Mouse (Mus musculus) cerebellum, adult 2 months (tissue): ENCODE measurements around the gene Akap5. TPM values are rescaled to one million over a fixed set of nuclear protein-coding genes. Genes with fewer than 3 reads are reported as not detected.

ENCODE experiments used
- DNase-seq, 2 experiments: peaks; one replicate each; pipeline ENCODE4 v3.0.0; 2021
- H3K27ac ChIP-seq: fragments of 200-500 bp; 2 replicates; pipeline ENCODE4 v1.5.1; 2012; ENCODE audit warnings: low read length, control low read depth, inconsistent platforms; ENCODE audit not compliant: insufficient read depth
- H3K27me3 ChIP-seq: fragments of 200-500 bp; 2 replicates; pipeline ENCODE4 v1.6.1; 2012; ENCODE audit warnings: inconsistent platforms, mild to moderate bottlenecking, low read length, moderate library complexity; ENCODE audit not compliant: control insufficient read depth, insufficient read depth
- H3K4me1 ChIP-seq: fragments of 200-500 bp; 2 replicates; pipeline ENCODE4 v1.6.1; 2011; ENCODE audit warnings: low read length; ENCODE audit not compliant: control insufficient read depth, insufficient read depth
- H3K4me3 ChIP-seq: fragments of 200-500 bp; replicated peaks from 2 replicates; pipeline ENCODE3; 2011; ENCODE audit warnings: mild to moderate bottlenecking, low read depth, low read length, control low read depth; ENCODE audit not compliant: insufficient read depth
- CTCF ChIP-seq: fragments of 200-500 bp; IDR thresholded peaks from 2 replicates; pipeline ENCODE4 v1.5.1; 2011; ENCODE audit warnings: low read depth, mild to moderate bottlenecking, control low read depth, low read length, moderate library complexity, borderline replicate concordance; ENCODE audit not compliant: insufficient read depth
- POLR2A ChIP-seq: fragments of 200-500 bp; IDR thresholded peaks from 2 replicates; pipeline ENCODE4 v1.6.1; 2011; ENCODE audit warnings: low read length, control low read depth, borderline replicate concordance; ENCODE audit not compliant: insufficient read depth
- WGBS: fragments of 180-500 bp; shearing (Covaris S2); methylation state at CpG from one replicate; pipeline ENCODE4 v1.1.7; 2018; 5-methylcytosine and 5-hydroxymethylcytosine counted together
- polyA plus RNA-seq: library from polyadenylated mRNA; depleted of rRNA; stranded (reverse); fragments of >200 nt; gene quantifications from 2 replicates; pipeline ENCODE4 v1.2.3, GENCODE M21; 2012; rRNA removed

Akap5 gene
- polyA plus RNA-seq, result 3.8 and 4.4 TPM in 2 replicates

DNA sequence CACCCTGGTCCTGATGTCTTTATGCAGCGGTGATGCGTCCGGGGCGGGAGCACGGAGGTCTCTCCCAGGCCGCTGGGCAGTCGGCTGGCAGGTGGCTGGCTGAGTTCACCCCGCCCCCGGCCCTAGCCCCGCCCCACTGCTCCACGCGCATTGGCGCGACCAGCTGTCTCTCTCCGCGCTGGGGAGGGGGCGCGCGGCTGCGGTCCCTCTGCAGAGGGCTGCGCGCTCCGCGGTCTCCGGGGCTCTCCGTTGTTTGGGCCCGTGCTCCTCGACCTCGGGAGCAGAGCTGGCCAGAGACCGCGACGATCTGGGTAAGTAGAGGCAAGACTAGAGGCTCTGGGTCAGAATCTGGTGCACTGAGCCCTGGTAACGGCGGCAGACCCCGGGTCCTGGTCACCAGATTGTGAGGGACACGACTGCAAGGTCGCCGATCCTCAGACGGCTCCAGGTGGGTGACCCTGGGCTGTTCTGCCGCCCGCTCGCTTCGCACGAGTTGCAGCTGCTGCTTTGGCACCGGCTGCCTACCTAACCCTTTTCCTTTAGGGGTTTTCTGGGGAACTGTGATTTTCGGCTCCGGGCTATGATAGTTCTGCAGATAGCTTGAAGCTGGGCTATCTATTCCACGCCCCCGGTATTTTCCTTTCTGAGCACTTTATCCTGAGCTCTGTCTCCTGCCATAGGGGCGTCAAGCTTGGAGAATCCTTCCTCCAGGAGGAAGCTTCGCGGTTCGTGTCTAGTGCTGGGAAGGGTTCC lies at the start of gene Akap5:
Gene Akap5, plus strand, starts transcription at position 213 of the 753 bp plus-strand sequence.
- Histone ChIP-seq H3K4me3 (peak within 1 kb of the TSS; percentile 75), H3K4me1 (no peaks in the 10 kb centered on the region), H3K27me3 (no peaks in the 10 kb centered on the region), H3K27ac (no peak within 1 kb of the TSS)
- peak; percentile 50 to 57 for DNase-seq
- TF ChIP-seq CTCF, result no peak
- no peak for TF ChIP-seq POLR2A
- WGBS, result 1% methylated on average over 53 of the region's 53 CpGs

DNA sequence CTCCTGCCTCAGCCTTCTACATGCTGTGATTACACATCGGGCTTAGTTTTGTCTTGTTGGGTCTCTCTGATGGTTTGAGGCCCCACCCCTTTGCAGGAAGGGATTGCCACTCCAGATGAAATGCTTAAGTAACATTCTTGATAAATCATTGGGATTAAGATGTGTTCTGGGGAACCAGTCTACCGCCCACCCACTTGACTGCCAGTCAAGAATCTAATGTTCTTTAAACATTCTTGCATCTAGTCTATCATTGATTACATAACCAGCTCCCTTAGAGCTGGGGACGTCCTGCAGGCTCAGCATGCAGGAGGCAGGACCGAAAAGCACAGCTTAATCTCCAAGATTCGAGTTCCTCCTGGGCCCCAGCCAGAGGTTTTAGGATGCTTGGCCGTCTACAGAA lies 46.5 kb upstream of the Akap5 start:
- Histone ChIP-seq H3K27me3 (no peaks in the 10 kb centered on the region), H3K4me1 (peaks cover 7% of the 10 kb centered on the region), H3K4me3 (no peak overlapping the region), H3K27ac (no peak overlapping the region)
- 69% methylated on average over 6 of the region's 6 CpGs for WGBS
- TF ChIP-seq POLR2A, result no peak
- no peak for TF ChIP-seq CTCF
- DNase-seq, result no peak

DNA sequence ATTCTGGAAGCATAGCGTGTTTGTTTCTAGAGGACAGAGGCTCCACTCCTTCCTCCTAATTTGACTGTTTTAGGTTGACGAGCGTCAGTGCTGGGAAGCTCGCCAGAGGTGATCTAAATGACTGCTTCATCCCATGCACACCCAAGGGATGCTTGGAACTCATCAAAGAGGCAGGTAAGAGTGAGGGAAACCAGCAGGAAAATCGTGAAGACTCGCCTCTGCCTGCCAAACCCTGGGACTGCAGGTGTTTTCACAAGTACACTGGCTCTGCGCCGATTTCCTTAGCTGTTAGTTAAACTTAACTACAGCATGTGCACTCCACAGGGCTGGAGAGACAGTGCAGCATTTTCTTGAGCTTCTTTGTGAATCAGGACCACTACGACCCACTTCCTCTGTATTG lies 44.1 kb upstream of the Akap5 start:
- H3K27me3 ChIP-seq, result no peaks in the 10 kb centered on the region
- H3K4me3 ChIP-seq, result no peak overlapping the region
- WGBS, result 54% methylated on average over 9 of the region's 9 CpGs
- H3K27ac ChIP-seq, result no peak overlapping the region
- TF ChIP-seq POLR2A (no peak), CTCF (no peak)
- peaks cover 8% of the 10 kb centered on the region for H3K4me1 ChIP-seq
- DNase-seq, result peak in 1 of 2 experiments; percentile 27

DNA sequence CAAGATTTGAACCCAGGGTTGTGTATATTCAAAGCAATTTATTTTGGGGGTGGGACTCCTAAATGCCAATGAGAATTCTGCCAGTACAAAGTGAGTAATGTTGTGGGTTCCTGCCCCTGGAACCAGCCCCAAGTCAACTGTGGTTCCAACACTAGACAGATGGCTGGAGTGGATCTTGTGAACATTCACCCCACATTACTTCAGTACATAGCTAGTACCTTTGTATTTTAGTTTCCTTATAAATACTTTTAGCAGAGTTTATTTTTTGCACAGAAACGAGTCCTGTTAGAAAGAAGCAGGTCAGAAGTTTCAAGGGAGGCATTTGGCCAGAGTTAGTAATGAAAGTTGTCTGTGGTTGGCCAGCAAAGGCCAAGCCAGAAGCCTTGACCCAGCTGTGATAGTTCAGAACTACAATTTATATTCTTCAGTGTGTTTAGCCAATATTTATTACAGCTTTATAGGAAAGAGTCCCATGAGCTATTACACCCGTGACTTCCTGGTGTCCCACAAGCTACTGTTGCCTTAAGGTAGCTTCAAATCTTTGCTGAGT lies 43.5 kb upstream of the Akap5 start:
- Histone ChIP-seq H3K4me1 (peaks cover 8% of the 10 kb centered on the region), H3K4me3 (no peak overlapping the region), H3K27me3 (no peaks in the 10 kb centered on the region), H3K27ac (no peak overlapping the region)
- 86% methylated on average over 2 of the region's 2 CpGs for WGBS
- TF ChIP-seq POLR2A, result no peak
- TF ChIP-seq CTCF, result no peak
- no peak for DNase-seq

DNA sequence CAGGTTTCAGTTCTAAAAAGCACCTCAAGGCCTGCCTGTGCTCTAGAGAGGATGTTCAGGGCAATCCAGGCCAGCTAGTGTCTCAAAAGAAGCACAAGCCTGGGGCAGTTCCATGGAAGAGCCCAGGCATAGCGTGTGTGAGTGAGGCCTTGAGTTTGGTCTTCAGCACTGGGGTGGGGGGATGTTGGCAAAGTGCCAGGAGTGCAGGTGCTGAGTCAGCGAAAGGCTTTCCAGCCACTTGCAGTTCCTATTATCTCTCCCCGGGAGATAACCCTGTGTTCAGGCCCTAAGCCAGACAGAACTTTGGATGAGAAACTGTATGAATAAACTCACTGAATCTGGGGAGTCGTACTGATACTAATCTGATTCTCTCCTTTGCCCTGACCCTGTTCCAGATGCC lies 42.6 kb upstream of the Akap5 start:
- no peak for TF ChIP-seq CTCF
- TF ChIP-seq POLR2A, result no peak
- Histone ChIP-seq H3K27me3 (no peaks in the 10 kb centered on the region), H3K4me3 (no peak overlapping the region), H3K4me1 (peaks cover 8% of the 10 kb centered on the region), H3K27ac (no peak overlapping the region)
- WGBS, result 28% methylated on average over 4 of the region's 4 CpGs
- peak in 1 of 2 experiments; percentile 22 for DNase-seq

DNA sequence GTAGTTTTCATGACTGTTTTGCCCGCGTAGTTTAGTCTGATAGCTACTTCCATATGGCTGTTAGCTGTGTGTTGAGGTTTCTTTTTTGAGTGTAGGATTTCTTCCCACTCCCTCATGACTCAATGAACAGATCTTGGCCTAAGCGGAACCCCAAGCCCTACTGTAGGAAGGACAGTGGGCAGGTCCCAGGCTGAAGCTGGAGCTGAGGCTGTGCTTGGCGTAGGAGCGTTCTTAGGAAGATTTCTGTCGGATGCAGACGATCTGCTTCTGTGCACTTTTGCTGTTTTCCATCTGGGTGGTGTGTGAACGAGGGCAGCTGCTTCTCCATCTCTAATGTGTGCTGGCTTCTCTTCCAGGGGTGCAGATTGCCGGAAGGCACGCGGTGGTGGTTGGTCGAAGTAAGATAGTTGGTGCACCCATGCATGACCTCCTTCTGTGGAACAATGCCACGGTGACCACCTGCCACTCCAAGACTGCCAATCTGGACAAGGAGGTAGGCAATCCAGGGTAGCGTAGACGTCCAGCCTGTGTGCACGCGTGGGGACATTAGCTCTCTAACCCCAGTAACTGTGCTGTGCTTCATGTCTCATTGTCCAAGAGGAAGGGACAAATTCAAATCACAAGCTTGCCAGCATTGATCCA lies 42.0 kb upstream of the Akap5 start:
- H3K27ac ChIP-seq, result no peak overlapping the region
- H3K27me3 ChIP-seq, result no peaks in the 10 kb centered on the region
- no peak for TF ChIP-seq POLR2A
- WGBS, result 54% methylated on average over 17 of the region's 17 CpGs
- DNase-seq, result peak in 1 of 2 experiments; percentile 32
- peaks cover 8% of the 10 kb centered on the region for H3K4me1 ChIP-seq
- no peak overlapping the region for H3K4me3 ChIP-seq

DNA sequence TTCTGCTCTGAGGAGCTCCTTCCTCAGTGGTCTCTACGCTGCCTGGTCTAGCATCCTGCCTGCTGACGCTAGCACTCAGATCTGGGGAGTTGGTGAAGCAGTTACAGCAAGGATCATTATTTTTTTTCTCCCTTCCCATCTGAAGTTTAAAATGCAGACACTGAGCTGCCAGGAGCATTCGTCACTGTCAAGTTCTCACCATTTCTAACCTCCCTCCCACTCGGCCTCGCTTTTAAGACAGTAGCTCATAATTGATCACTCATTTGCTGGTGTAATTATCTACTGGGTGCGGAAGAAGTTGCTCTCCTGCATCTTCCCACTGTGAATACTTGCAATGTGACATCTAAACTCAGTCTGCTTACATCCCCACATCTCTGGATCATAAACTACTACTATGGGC lies 39.3 kb upstream of the Akap5 start:
- 93% methylated on average over 6 of the region's 6 CpGs for WGBS
- no peak for DNase-seq
- Histone ChIP-seq H3K27ac (no peak overlapping the region), H3K4me1 (peaks cover 8% of the 10 kb centered on the region), H3K27me3 (no peaks in the 10 kb centered on the region), H3K4me3 (no peak overlapping the region)
- no peak for TF ChIP-seq POLR2A
- TF ChIP-seq CTCF, result no peak

DNA sequence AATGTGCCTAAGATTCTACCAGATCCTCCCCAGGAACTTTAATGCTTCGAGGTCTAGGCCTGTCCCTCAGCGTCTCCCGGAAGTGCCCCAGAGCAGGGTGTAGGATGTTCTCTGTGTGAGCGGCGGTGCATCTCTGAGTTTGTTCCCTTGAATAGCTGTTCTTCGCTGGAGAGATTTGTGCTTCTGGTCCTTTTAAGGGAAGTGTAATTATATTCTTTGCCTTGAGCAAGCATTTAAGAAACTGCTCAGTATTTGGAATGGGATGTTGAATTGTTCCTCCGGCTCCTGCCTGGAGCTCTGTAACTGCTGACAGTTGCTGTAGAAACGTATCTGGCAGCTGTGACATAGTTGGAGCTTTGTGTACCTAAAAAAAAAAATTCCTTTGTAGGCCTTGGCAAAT lies 36.7 kb upstream of the Akap5 start:
- H3K27ac ChIP-seq, result no peak overlapping the region
- TF ChIP-seq CTCF, result no peak
- TF ChIP-seq POLR2A, result no peak
- H3K4me1 ChIP-seq, result peaks cover 2% of the 10 kb centered on the region; the same call in 1 of the 2 replicates
- H3K27me3 ChIP-seq, result no peaks in the 10 kb centered on the region
- H3K4me3 ChIP-seq, result no peak overlapping the region
- 62% methylated on average over 8 of the region's 8 CpGs for WGBS
- DNase-seq, result no peak
